Mouse (Mus musculus) left cerebral cortex, postnatal 4 days (tissue): ENCODE results near the gene Tmem138. TPM values are rescaled to one million over a fixed set of nuclear protein-coding genes. Genes with fewer than 3 reads are reported as not detected.

Experiments
- DNase-seq: peaks from one replicate; pipeline ENCODE4 v3.0.0-alpha.2; 2022
- intact Hi-C: fragments of 180-260 bp; cut with DNase I; formaldehyde crosslinking; loops from one replicate; pipeline ENCODE4 v1.15.1; 2025
- total RNA-seq, 2 experiments: library from RNA; stranded (reverse); gene quantifications; 2 replicates each; pipeline ENCODE4 v1.2.3; 2021

The Tmem138 gene
- total RNA-seq = 10 to 100 TPM; 14.2 to 17.0 TPM

GRCm38 (mm10) chr19:10576690-10577561, at the start of gene Tmem138, which contains the start of gene Cyb561a3:
Gene Tmem138, minus strand, starts transcription at chr19:10577362.
Gene Cyb561a3, plus strand, starts transcription at chr19:10577172.
- intact Hi-C loops = no loop called here
- peak; percentile 92 for DNase-seq

GRCm38 (mm10) chr19:10608573-10609240, 31.5 kb upstream of the Tmem138 start:
- intact Hi-C loops = loop anchor here (5.0 kb wide), 2 partner anchors 51 to 66 kb away; partner anchors contain the start of gene Tmem216
- no peak for DNase-seq

- no peak for DNase-seq
Measured at GRCm38 (mm10) chr19:10605901-10606622, 28.9 kb upstream of the Tmem138 start.

GRCm38 (mm10) chr19:10605293-10605900, 28.2 kb upstream of the Tmem138 start, which contains the start of the genes Ddb1 and Tkfc:
Gene Ddb1, plus strand, starts transcription at chr19:10605327.
Gene Tkfc, minus strand, starts transcription at chr19:10605654.
- intact Hi-C loops = loop anchor here (5.0 kb wide), 2 partner anchors 48 to 63 kb away; partner anchors contain the start of gene Tmem216
- DNase-seq = peak; percentile 99

More at GRCm38 (mm10) chr19:10605901-10606622, 28.9 kb upstream of the Tmem138 start:
- intact Hi-C loops = loop anchor here (5.0 kb wide), 2 partner anchors 49 to 64 kb away; partner anchors contain the start of gene Tmem216

- DNase-seq = no peak
- intact Hi-C loops = no loop called here
Measured at GRCm38 (mm10) chr19:10604534-10604933, 27.4 kb upstream of the Tmem138 start.

GRCm38 (mm10) chr19:10603660-10604523, 26.7 kb upstream of the Tmem138 start:
- DNase-seq = no peak
- intact Hi-C loops = no loop called here

GRCm38 (mm10) chr19:10602787-10603186, 25.6 kb upstream of the Tmem138 start:
- intact Hi-C loops = no loop called here
- peak; percentile 92 for DNase-seq

- DNase-seq = no peak
Measured at GRCm38 (mm10) chr19:10602247-10602769, 25.1 kb upstream of the Tmem138 start.

GRCm38 (mm10) chr19:10599648-10600047, 22.5 kb upstream of the Tmem138 start:
- DNase-seq = no peak

More at GRCm38 (mm10) chr19:10602247-10602769, 25.1 kb upstream of the Tmem138 start:
- intact Hi-C loops = no loop called here

GRCm38 (mm10) chr19:10598188-10598587, 21.0 kb upstream of the Tmem138 start:
- DNase-seq = no peak

More at GRCm38 (mm10) chr19:10599648-10600047, 22.5 kb upstream of the Tmem138 start:
- intact Hi-C loops = no loop called here

GRCm38 (mm10) chr19:10591659-10592377, 14.7 kb upstream of the Tmem138 start:
- intact Hi-C loops = no loop called here

More at GRCm38 (mm10) chr19:10598188-10598587, 21.0 kb upstream of the Tmem138 start:
- intact Hi-C loops = no loop called here

GRCm38 (mm10) chr19:10590301-10590700, 13.1 kb upstream of the Tmem138 start:
- intact Hi-C loops = no loop called here
- no peak for DNase-seq

More at GRCm38 (mm10) chr19:10591659-10592377, 14.7 kb upstream of the Tmem138 start:
- no peak for DNase-seq

- no peak for DNase-seq
- intact Hi-C loops = no loop called here
Measured at GRCm38 (mm10) chr19:10589127-10589857, 12.1 kb upstream of the Tmem138 start.

GRCm38 (mm10) chr19:10587231-10587630, 10.1 kb upstream of the Tmem138 start:
- no peak for DNase-seq
- intact Hi-C loops = no loop called here

GRCm38 (mm10) chr19:10585112-10585511, 8.0 kb upstream of the Tmem138 start:
- intact Hi-C loops = no loop called here
- DNase-seq = no peak

- intact Hi-C loops = no loop called here
- no peak for DNase-seq
Measured at GRCm38 (mm10) chr19:10583550-10584146, 6.5 kb upstream of the Tmem138 start.

- no peak for DNase-seq
- intact Hi-C loops = no loop called here
Measured at GRCm38 (mm10) chr19:10581984-10582383, 4.8 kb upstream of the Tmem138 start.
